Mouse (Mus musculus) midbrain, postnatal 0 days (tissue): ENCODE measurements around the gene 4930402F06Rik. TPM values are rescaled to one million over a fixed set of nuclear protein-coding genes. Genes with fewer than 3 reads are reported as not detected.
A peak's percentile ranks its signal among the peaks of the same experiment; 100 is the strongest.

Experiments used
- ATAC-seq: fragments of 200-750 bp; cut with Nextera tagmentation; 2 replicates; pipeline ENCODE4 v1.8.0; 2017; ENCODE audit warnings: moderate number of reproducible peaks, mild to moderate bottlenecking, moderate TSS enrichment, moderate library complexity; ENCODE audit not compliant: low FRiP score
- DNase-seq: peaks from one replicate; pipeline ENCODE4 v3.0.0-alpha.2; 2015; ENCODE audit warnings: low spot score
- H3K27ac ChIP-seq: fragments of 300-500 bp; sonication (generic); 2 replicates; pipeline ENCODE4 v1.5.1; 2014; ENCODE audit warnings: low read depth, mild to moderate bottlenecking, low read length, mixed read lengths
- H3K27me3 ChIP-seq: fragments of 300-500 bp; sonication (generic); 2 replicates; pipeline ENCODE4 v1.6.1; 2014; ENCODE audit warnings: low read length, control low read depth, mixed read lengths; ENCODE audit not compliant: insufficient read depth
- H3K36me3 ChIP-seq: fragments of 300-500 bp; sonication (generic); 2 replicates; pipeline ENCODE4 v1.6.1; 2014; ENCODE audit warnings: low read length, control low read depth, mixed read lengths; ENCODE audit not compliant: insufficient read depth
- H3K4me1 ChIP-seq: fragments of 300-500 bp; sonication (generic); 2 replicates; pipeline ENCODE4 v1.6.1; 2014; ENCODE audit warnings: mild to moderate bottlenecking, control low read depth, antibody characterized with exemption, low read length, mixed read lengths; ENCODE audit not compliant: insufficient read depth
- H3K4me2 ChIP-seq: fragments of 300-500 bp; sonication (generic); 2 replicates; pipeline ENCODE4 v1.6.1; 2014; ENCODE audit warnings: low read depth, mild to moderate bottlenecking, low read length, mixed read lengths; ENCODE audit not compliant: poor library complexity, severe bottlenecking
- H3K4me3 ChIP-seq: fragments of 300-500 bp; sonication (generic); 2 replicates; pipeline ENCODE4 v1.5.1; 2014; ENCODE audit warnings: low read depth, mild to moderate bottlenecking, low read length, moderate library complexity
- H3K9ac ChIP-seq: fragments of 300-500 bp; sonication (generic); replicated peaks from 2 replicates; pipeline ENCODE4 v1.6.1; 2014; ENCODE audit warnings: mild to moderate bottlenecking, low read length, moderate library complexity, mixed read lengths; ENCODE audit not compliant: poor library complexity, severe bottlenecking
- H3K9me3 ChIP-seq: fragments of 300-500 bp; sonication (generic); 2 replicates; pipeline ENCODE4 v1.6.1; 2016; ENCODE audit warnings: low read length, control low read depth
- CTCF ChIP-seq: IDR thresholded peaks from 2 replicates; pipeline ENCODE4 v1.5.1; 2016; ENCODE audit warnings: antibody characterized with exemption, mild to moderate bottlenecking
- WGBS: fragments of 180-500 bp; shearing (Covaris S2); extraction: QIAGEN DNeasy Blood & Tissue Kit; methylation state at CpG from one replicate; pipeline ENCODE4 v1.1.7; 2014; 5-methylcytosine and 5-hydroxymethylcytosine counted together
- polyA plus RNA-seq: library from polyadenylated mRNA; unstranded; fragments of >200 nt; fragmentation: Nextera tagmentation; extraction: Ambion mirVana; gene quantifications from 2 replicates; pipeline ENCODE4 v1.2.1, GENCODE M21; 2015
- total RNA-seq: library from RNA; depleted of rRNA; stranded (reverse); fragments of >200 nt; gene quantifications from 2 replicates; pipeline ENCODE4 v1.2.3, GENCODE M21; 2014

4930402F06Rik gene
- total and polyA plus RNA-seq, 2 experiments from 2014 or later = not detected

DNA sequence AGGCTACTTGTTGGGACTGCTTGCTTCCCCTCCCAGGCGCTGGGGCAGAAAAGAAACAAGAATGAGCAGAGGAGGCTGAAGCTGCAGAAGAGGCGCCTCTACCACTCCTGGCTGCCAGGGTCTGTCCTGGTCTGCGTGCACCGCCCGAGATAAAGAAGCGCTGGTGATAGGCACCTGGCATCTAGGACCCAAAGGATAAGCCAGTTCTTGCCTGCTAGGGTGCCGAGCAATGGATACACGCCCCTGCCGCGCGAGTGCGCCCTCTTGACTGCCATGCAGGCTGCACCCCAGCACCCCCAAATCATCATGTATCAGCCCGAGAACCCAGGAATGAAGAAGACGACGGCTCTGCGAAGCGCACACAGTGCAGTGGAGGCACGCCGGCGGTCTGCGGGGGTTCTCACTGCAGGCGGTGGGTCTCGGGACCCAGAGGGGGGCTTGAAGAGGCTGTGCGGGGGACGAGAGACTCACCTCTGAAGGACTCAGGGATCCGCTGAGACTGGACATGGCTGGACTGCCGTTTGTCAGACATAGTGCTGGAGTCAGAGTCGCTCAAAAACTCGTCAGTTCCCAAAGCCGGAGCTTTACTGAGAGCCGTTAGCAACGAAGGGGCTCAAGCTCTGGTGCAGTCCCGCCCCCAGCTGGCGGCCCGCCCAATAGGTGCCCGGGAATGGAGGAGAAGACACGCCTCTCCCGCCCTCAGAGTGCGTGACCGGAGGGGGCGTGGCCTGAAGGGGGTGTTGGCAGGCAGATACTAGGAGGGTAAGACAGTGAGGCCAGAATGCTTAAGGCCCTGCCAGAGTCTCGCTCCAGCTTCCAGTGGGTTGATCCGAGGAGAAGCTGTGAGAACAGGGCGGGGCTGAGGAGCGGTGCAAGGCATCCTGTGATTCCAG is 60.3 kb downstream of the 4930402F06Rik start, which contains the start of gene Stom:
TSS of gene Stom (minus strand) at position 589 of the 893 bp plus-strand sequence.
- no peaks in the 10 kb centered on the region for H3K27me3 ChIP-seq
- no peaks in the 10 kb centered on the region for H3K4me1 ChIP-seq
- ATAC-seq (peak; percentile 97), DNase-seq (peak; percentile 98)
- no peaks in the 10 kb centered on the region for H3K9me3 ChIP-seq
- H3K27ac ChIP-seq = peak within 1 kb of the TSS; percentile 57
- H3K9ac ChIP-seq = peak within 1 kb of the TSS; percentile 71
- H3K4me2 ChIP-seq = peak within 1 kb of the TSS; percentile 74
- TF ChIP-seq CTCF = peak; percentile 46
- WGBS = under 1% methylated on average over 45 of the region's 45 CpGs
- H3K36me3 ChIP-seq = no peaks in the 10 kb centered on the region
- peak within 1 kb of the TSS; percentile 49 for H3K4me3 ChIP-seq

GRCm38 (mm10) chr2:35335620-35336019 is 61.4 kb downstream of the 4930402F06Rik start:
- H3K4me3 ChIP-seq = peak overlapping the region; percentile 49
- ATAC-seq (no peak), DNase-seq (no peak)
- no peaks in the 10 kb centered on the region for H3K4me1 ChIP-seq
- no peak overlapping the region for H3K27ac ChIP-seq
- peak overlapping the region; percentile 71; the same call in 1 of the 2 replicates for H3K9ac ChIP-seq
- no peaks in the 10 kb centered on the region for H3K27me3 ChIP-seq
- 8% methylated on average over 7 of the region's 7 CpGs for WGBS
- H3K9me3 ChIP-seq = no peaks in the 10 kb centered on the region
- H3K4me2 ChIP-seq = peak overlapping the region; percentile 74
- H3K36me3 ChIP-seq = no peaks in the 10 kb centered on the region
- TF ChIP-seq CTCF = no peak

DNA sequence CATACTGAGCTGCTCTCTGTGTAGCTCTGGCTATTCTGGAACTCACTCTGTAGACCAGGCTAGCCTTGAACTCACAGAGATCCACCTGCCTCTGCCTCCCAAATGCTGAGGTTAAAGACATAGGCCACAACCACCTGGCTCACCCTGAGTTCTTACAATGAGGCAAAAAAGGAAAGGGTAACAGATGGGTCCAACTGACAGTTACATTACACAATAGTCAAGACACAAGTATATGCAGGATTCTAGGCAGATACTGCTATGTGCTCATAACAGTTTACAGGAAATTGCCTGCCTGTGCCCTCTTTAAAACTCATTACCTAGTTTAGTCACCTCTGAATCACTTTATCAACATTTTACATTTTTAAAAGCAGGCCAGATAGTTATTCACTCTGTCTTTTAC is 63.3 kb downstream of the 4930402F06Rik start:
- no peak overlapping the region for H3K4me2 ChIP-seq
- DNase-seq (no peak), ATAC-seq (no peak)
- no peak overlapping the region for H3K4me3 ChIP-seq
- H3K4me1 ChIP-seq = no peaks in the 10 kb centered on the region
- H3K27me3 ChIP-seq = no peaks in the 10 kb centered on the region
- no peak for TF ChIP-seq CTCF
- H3K9ac ChIP-seq = no peak overlapping the region
- no peaks in the 10 kb centered on the region for H3K36me3 ChIP-seq
- no peak overlapping the region for H3K27ac ChIP-seq
- no peaks in the 10 kb centered on the region for H3K9me3 ChIP-seq

- H3K4me2 ChIP-seq = no peak overlapping the region
- no peak overlapping the region for H3K27ac ChIP-seq
- no peak overlapping the region for H3K4me3 ChIP-seq
- 81% methylated on average over 2 of the region's 2 CpGs for WGBS
- no peaks in the 10 kb centered on the region for H3K27me3 ChIP-seq
- no peak for TF ChIP-seq CTCF
- no peaks in the 10 kb centered on the region for H3K4me1 ChIP-seq
- H3K9me3 ChIP-seq = no peaks in the 10 kb centered on the region
- DNase-seq (no peak), ATAC-seq (no peak)
- H3K36me3 ChIP-seq = no peaks in the 10 kb centered on the region
- no peak overlapping the region for H3K9ac ChIP-seq
Measured at GRCm38 (mm10) chr2:35331205-35331604, 65.8 kb downstream of the 4930402F06Rik start.

DNA sequence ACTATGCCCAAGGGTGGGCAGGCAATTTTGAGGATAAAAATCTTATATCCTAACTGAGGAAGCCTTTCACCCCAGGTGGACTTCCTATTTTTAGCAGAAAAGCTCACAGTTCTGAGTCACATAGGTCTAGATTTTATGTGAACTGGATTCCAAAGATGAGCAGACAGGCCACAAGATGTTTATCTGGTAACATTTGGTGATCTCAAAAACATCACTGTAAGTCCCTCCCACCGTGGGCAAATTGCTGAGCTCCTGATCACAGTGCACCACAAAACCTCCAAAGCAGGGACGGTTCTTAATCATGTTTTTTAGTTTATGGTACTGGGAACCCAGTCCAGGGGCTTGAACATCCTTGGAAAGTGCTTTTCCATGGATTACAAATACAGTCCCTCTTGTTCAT is 67.9 kb downstream of the 4930402F06Rik start:
- Histone ChIP-seq H3K4me2 (no peak overlapping the region), H3K9me3 (no peaks in the 10 kb centered on the region), H3K9ac (no peak overlapping the region), H3K27me3 (no peaks in the 10 kb centered on the region), H3K4me1 (no peaks in the 10 kb centered on the region), H3K27ac (no peak overlapping the region), H3K4me3 (no peak overlapping the region), H3K36me3 (no peaks in the 10 kb centered on the region)
- DNase-seq (no peak), ATAC-seq (no peak)
- whole genome bisulfite sequencing = 86% methylated on average over 2 of the region's 2 CpGs
- no peak for TF ChIP-seq CTCF

DNA sequence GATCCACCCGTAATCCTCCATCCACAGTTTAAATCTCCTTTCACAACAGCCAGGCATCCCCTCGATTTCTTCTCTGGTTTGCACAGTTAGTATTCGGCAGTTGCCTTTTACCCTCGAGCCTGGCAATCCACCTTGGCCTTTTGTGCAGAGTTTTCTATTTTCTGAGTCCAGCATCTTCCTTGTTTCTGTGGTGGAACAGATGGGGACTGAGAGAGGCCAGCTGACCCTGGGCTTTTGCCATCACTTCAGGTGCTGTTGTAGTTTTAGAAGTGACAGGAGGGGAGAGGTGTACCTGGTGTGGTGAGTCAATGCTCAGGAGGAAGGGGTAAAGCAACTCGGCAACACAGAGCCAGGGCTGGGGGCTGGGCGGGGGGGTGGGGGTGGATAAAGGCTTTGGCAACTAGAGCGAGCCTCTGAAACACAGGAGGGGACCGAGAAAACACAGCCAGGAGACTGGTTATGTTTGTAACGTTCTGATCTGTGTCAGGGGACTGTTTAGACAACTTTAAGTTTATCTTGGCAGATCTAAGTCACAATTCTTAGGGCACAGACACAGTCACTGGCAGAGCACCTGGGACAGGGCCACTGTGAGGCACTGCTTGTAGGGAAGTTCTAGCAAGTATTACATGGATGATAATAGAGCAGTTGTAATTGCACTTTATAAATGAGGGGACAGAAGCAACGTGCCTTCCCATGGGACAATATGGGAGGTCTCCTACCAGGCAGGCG is 68.7 kb downstream of the 4930402F06Rik start:
- H3K4me1 ChIP-seq = no peaks in the 10 kb centered on the region; the same call in 1 of the 2 replicates
- no peak overlapping the region for H3K4me3 ChIP-seq
- no peaks in the 10 kb centered on the region for H3K36me3 ChIP-seq
- no peaks in the 10 kb centered on the region for H3K27me3 ChIP-seq
- DNase-seq (no peak), ATAC-seq (no peak)
- no peak overlapping the region for H3K9ac ChIP-seq
- no peaks in the 10 kb centered on the region for H3K9me3 ChIP-seq
- no peak overlapping the region for H3K4me2 ChIP-seq
- 32% methylated on average over 11 of the region's 11 CpGs for WGBS
- no peak overlapping the region for H3K27ac ChIP-seq
- TF ChIP-seq CTCF = no peak
